Mouse (Mus musculus): Measurements from ENCODE around the gene Sri. TPM values are rescaled to one million over a fixed set of nuclear protein-coding genes. Genes with fewer than 3 reads are reported as not detected.

Sri gene
- total RNA-seq, 1 experiment: 93.0 TPM

DNA sequence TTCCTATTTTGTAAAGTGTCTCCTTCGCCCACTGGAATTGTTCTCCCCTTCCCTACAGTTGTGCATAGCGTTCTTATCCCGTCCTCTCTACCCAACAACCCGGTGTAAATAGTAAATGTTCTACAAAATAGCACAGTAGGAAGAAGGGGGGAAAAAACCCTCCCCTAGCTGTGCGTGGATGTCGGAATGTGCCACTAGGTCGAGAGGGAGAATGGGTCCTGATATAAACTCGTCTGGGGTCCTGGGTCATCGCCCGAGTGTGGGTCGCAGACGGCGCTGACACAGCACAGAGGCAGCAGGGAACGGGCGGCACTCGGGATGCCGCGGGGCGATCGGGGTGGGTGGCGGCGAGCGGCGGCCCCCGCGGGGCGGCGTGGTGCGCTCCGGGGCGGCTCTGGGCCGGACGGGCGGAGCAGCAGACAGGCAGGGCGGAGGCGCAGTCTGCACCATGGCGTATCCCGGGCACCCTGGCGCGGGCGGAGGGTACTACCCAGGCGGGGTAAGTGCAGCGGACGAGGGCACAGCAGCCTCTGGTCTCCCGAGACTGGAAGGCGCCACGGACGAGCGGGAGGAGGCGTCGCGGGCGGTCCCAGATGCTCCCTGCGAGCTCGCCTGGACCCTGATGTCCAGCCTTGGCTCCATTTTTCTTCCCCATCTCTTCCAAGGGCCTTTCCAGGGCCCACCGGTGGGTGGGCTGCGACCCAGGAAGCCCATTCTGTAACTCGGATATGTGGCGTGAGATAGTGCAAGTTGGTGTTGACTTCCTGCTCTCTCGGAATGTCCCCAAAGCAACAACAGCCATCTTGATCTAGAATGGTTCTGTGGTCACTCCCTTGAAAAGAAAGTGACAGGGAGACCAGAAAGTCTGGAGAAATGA lies 10.5 kb downstream of the Sri start:
- in situ Hi-C loops (cut with MboI; ENCODE audit: low sequenced_read_pairs in 2 of 2, unreplicated experiment in 2 of 2): no loop called here
- H3K9me3 ChIP-seq (ENCODE audit: control insufficient read depth, insufficient read depth, low read depth, low read length): no peaks in the 10 kb centered on the region
- no peak overlapping the region for H3K27ac ChIP-seq (ENCODE audit: insufficient read depth, low read depth, low read length, poor library complexity, severe bottlenecking)
- peaks cover 0 to 5% of the 10 kb centered on the region in 2 experiments; a peak in 2 of 4 replicates for H3K4me1 ChIP-seq (ENCODE audit: control insufficient read depth in 2 of 2, insufficient read depth in 2 of 2, low read length in 2 of 2, poor library complexity in 1 of 2)
- H3K36me3 ChIP-seq (ENCODE audit: control insufficient read depth, insufficient read depth, low read length, poor library complexity, severe bottlenecking): peaks cover 2% of the 10 kb centered on the region; the same call in 1 of the 2 replicates
- H3K9ac ChIP-seq (ENCODE audit: insufficient read depth, low read depth, low read length, poor library complexity, severe bottlenecking): peak overlapping the region; percentile 77
- H3K4me3 ChIP-seq (ENCODE audit: insufficient read depth in 1 of 2, low read depth in 1 of 2, low read length in 2 of 2, poor library complexity in 1 of 2, severe bottlenecking in 1 of 2): peak overlapping the region; percentile 77 to 80
- TF ChIP-seq ZC3H11A (IDR thresholded peaks at IDR 0.05; ENCODE audit: borderline replicate concordance, low read depth, low read length) (no peak), MAFK (IDR thresholded peaks at IDR 0.05; ENCODE audit: insufficient read depth, low read depth, low read length) (no peak), HCFC1 (IDR thresholded peaks at IDR 0.05; ENCODE audit: borderline replicate concordance, insufficient read depth, low read length) (no peak)
- no peak for DNase-seq (ENCODE audit: low read depth, low spot score)

DNA sequence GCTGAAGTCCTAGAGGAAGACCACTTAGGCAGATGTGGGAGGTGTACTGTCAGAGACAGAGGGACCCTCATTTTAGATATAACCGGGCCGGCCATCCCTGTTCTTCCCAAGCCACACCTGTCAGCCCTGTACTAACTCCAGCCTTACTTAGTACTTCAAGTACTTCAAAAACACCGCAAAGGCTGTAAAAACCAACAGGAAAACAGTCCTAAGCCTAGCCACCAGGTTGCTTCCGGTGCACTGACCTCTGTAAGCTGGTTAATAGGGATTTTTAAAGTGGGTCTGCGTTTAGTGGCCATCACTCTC lies 11.1 kb downstream of the Sri start:
- H3K36me3 ChIP-seq (ENCODE audit: control insufficient read depth, insufficient read depth, low read length, poor library complexity, severe bottlenecking): peaks cover 2% of the 10 kb centered on the region; the same call in 1 of the 2 replicates
- in situ Hi-C loops (cut with MboI; ENCODE audit: low sequenced_read_pairs in 2 of 2, unreplicated experiment in 2 of 2): no loop called here
- H3K27ac ChIP-seq (ENCODE audit: insufficient read depth, low read depth, low read length, poor library complexity, severe bottlenecking): no peak overlapping the region
- H3K9me3 ChIP-seq (ENCODE audit: control insufficient read depth, insufficient read depth, low read depth, low read length): no peaks in the 10 kb centered on the region
- H3K4me1 ChIP-seq (ENCODE audit: control insufficient read depth in 2 of 2, insufficient read depth in 2 of 2, low read length in 2 of 2, poor library complexity in 1 of 2): peaks cover 0 to 5% of the 10 kb centered on the region in 2 experiments; a peak in 2 of 4 replicates
- DNase-seq (ENCODE audit: low read depth, low spot score): no peak
- TF ChIP-seq MAFK (IDR thresholded peaks at IDR 0.05; ENCODE audit: insufficient read depth, low read depth, low read length): no peak
- TF ChIP-seq ZNF384 (IDR thresholded peaks at IDR 0.05; ENCODE audit: low read depth, low read length): no peak
- no peak for TF ChIP-seq ZC3H11A (IDR thresholded peaks at IDR 0.05; ENCODE audit: borderline replicate concordance, low read depth, low read length)
- no peak for TF ChIP-seq HCFC1 (IDR thresholded peaks at IDR 0.05; ENCODE audit: borderline replicate concordance, insufficient read depth, low read length)
- H3K4me3 ChIP-seq (ENCODE audit: insufficient read depth in 1 of 2, low read depth in 1 of 2, low read length in 2 of 2, poor library complexity in 1 of 2, severe bottlenecking in 1 of 2): peak overlapping the region; percentile 77 to 80
- H3K9ac ChIP-seq (ENCODE audit: insufficient read depth, low read depth, low read length, poor library complexity, severe bottlenecking): no peak overlapping the region

DNA sequence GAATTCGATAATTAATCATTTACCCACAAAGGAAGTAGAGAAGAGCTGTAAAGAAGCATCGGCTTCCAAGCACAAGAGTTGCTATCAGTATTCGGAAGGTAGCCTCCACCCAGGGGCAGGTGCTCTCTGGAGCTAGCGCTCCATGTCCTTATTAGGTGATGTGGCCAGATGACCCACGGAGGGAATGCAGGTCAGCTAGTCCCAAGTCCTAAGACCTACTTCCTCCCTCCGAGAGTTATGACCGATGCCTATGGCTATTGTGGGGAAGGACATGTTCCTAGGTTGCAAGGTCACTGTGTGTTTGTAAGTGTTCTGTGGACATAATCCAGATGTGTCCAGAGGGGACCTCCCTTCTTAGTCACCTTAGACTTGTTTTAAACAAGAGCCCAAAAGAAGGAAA lies 12.2 kb downstream of the Sri start:
- peaks cover 0 to 5% of the 10 kb centered on the region in 2 experiments; a peak in 2 of 4 replicates for H3K4me1 ChIP-seq (ENCODE audit: control insufficient read depth in 2 of 2, insufficient read depth in 2 of 2, low read length in 2 of 2, poor library complexity in 1 of 2)
- H3K4me3 ChIP-seq (ENCODE audit: insufficient read depth in 1 of 2, low read depth in 1 of 2, low read length in 2 of 2, poor library complexity in 1 of 2, severe bottlenecking in 1 of 2): no peak overlapping the region
- DNase-seq (ENCODE audit: low read depth, low spot score): no peak
- no peak overlapping the region for H3K9ac ChIP-seq (ENCODE audit: insufficient read depth, low read depth, low read length, poor library complexity, severe bottlenecking)
- H3K36me3 ChIP-seq (ENCODE audit: control insufficient read depth, insufficient read depth, low read length, poor library complexity, severe bottlenecking): peaks cover 2% of the 10 kb centered on the region; the same call in 1 of the 2 replicates
- TF ChIP-seq HCFC1 (IDR thresholded peaks at IDR 0.05; ENCODE audit: borderline replicate concordance, insufficient read depth, low read length) (no peak), MAFK (IDR thresholded peaks at IDR 0.05; ENCODE audit: insufficient read depth, low read depth, low read length) (no peak), ZNF384 (IDR thresholded peaks at IDR 0.05; ENCODE audit: low read depth, low read length) (no peak), ZC3H11A (IDR thresholded peaks at IDR 0.05; ENCODE audit: borderline replicate concordance, low read depth, low read length) (no peak), CHD2 (IDR thresholded peaks at IDR 0.05; ENCODE audit: low read depth, low read length) (no peak)
- in situ Hi-C loops (cut with MboI; ENCODE audit: low sequenced_read_pairs in 2 of 2, unreplicated experiment in 2 of 2): no loop called here
- no peak overlapping the region for H3K27ac ChIP-seq (ENCODE audit: insufficient read depth, low read depth, low read length, poor library complexity, severe bottlenecking)
- H3K9me3 ChIP-seq (ENCODE audit: control insufficient read depth, insufficient read depth, low read depth, low read length): no peaks in the 10 kb centered on the region

DNA sequence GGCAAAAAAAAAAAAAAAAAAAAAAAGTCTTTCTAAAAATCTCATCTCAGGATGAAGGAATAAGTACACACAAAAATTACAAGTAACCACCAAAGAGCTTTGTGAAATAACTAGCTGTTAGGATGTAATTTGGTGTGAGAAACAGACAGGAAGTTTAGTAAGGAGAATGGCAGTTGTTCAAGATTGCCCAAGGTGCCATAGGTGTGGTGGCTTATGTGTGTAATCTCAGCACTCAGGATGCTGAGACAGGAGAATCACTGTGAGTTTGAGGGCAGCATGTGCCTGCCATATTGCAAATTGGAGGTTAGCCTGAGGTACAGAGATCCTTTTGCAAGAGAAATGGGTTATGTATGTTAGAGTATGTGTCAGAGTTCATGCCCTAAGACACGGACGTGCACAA lies 16.6 kb downstream of the Sri start:
- TF ChIP-seq ZC3H11A (IDR thresholded peaks at IDR 0.05; ENCODE audit: borderline replicate concordance, low read depth, low read length) (no peak), CHD2 (IDR thresholded peaks at IDR 0.05; ENCODE audit: low read depth, low read length) (no peak), ZNF384 (IDR thresholded peaks at IDR 0.05; ENCODE audit: low read depth, low read length) (no peak), MAFK (IDR thresholded peaks at IDR 0.05; ENCODE audit: insufficient read depth, low read depth, low read length) (no peak), HCFC1 (IDR thresholded peaks at IDR 0.05; ENCODE audit: borderline replicate concordance, insufficient read depth, low read length) (no peak)
- no peak for DNase-seq (ENCODE audit: low read depth, low spot score)
- H3K9ac ChIP-seq (ENCODE audit: insufficient read depth, low read depth, low read length, poor library complexity, severe bottlenecking): no peak overlapping the region
- H3K4me3 ChIP-seq (ENCODE audit: insufficient read depth in 1 of 2, low read depth in 1 of 2, low read length in 2 of 2, poor library complexity in 1 of 2, severe bottlenecking in 1 of 2): no peak overlapping the region
- no peaks in the 10 kb centered on the region for H3K9me3 ChIP-seq (ENCODE audit: control insufficient read depth, insufficient read depth, low read depth, low read length)
- H3K27ac ChIP-seq (ENCODE audit: insufficient read depth, low read depth, low read length, poor library complexity, severe bottlenecking): no peak overlapping the region
- in situ Hi-C loops (cut with MboI; ENCODE audit: low sequenced_read_pairs in 2 of 2, unreplicated experiment in 2 of 2): no loop called here
- H3K36me3 ChIP-seq (ENCODE audit: control insufficient read depth, insufficient read depth, low read length, poor library complexity, severe bottlenecking): peaks cover 8% of the 10 kb centered on the region; the same call in 1 of the 2 replicates
- H3K4me1 ChIP-seq (ENCODE audit: control insufficient read depth in 2 of 2, insufficient read depth in 2 of 2, low read length in 2 of 2, poor library complexity in 1 of 2): no peaks in the 10 kb centered on the region

All from ES-E14 (cell line).